Mouse (Mus musculus): Measurements from ENCODE around the gene Snx18.

DNA sequence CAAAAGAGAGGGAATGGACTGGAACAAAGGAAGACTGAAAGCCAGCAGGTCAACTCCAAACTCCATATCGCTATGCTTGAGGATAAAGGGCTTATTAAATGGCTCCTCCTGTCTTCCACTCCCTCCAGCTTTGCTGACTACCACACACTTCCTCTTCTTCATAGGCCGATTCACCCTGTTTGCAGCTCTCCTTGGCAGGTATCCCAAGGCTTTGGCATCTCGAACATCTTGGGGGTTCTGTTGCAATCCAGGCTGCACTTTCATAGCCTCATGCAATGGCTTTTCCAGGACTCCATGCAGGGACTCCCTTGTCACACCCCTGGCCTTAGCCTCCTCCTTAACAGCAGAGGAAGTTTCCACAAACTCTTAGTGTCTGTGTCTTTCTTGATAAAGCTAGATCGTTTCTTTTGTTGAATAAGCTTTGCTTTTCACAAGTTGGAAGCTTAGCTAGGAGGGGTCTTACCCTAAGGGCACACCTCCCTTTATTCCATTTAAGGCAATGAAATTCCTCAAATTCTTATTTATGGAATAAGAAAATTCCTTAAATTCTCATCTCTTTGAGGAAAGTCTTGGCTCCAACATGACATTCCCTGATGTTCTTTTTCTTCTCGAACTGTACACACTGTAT, 64.6 kb downstream of the Snx18 start:
- TF ChIP-seq ZC3H11A (IDR thresholded peaks at IDR 0.05; ENCODE audit: borderline replicate concordance, low read depth, low read length): no peak
- TF ChIP-seq MAFK (IDR thresholded peaks at IDR 0.05; ENCODE audit: insufficient read depth, low read depth, low read length): no peak
- TF ChIP-seq HCFC1 (IDR thresholded peaks at IDR 0.05; ENCODE audit: borderline replicate concordance, insufficient read depth, low read length): no peak
- TF ChIP-seq ZNF384 (IDR thresholded peaks at IDR 0.05; ENCODE audit: low read depth, low read length): no peak
- TF ChIP-seq CHD2 (IDR thresholded peaks at IDR 0.05; ENCODE audit: low read depth, low read length): no peak

Measured in ES-E14 (cell line).